Mouse (Mus musculus): Measurements from ENCODE around the gene Notch3.

DNA sequence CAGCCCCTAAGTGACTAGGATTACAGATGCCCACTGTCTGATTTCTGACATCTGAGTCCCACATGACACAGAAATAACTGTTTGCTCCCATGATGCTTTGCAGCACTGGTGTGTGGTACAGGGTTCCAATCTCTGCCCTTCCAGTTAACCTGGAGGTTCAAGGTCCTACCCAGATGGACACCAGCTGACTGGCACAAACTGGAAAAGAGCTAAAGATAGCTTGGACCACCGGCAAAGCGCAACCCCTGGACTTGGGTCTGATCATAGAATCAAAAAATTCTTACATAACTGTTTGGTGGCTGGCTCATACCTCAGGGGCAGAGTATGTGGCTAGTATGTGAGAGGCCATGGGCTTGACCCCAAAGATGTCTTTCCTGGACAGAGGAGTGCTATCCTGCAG lies 83.3 kb downstream of the Notch3 start:
- TF ChIP-seq CTCF (IDR thresholded peaks at IDR 0.05; ENCODE audit: low read depth), result no peak
- no peak for TF ChIP-seq EP300 (optimal IDR thresholded peaks at IDR 0.05)
